Mouse (Mus musculus) left cerebral cortex, postnatal 25 days (tissue): ENCODE data around the gene Olfr284. TPM values are rescaled to one million over a fixed set of nuclear protein-coding genes. Genes with fewer than 3 reads are reported as not detected.
A peak's percentile ranks its signal among the peaks of the same experiment; 100 is the strongest.

ENCODE experiments used
- DNase-seq, 2 experiments: peaks; one replicate each; pipeline ENCODE4 v3.0.0; 2022; ENCODE audit warnings: low spot score in 2 of 2, mixed read lengths in 1 of 2
- intact Hi-C: fragments of 180-260 bp; cut with DNase I; formaldehyde crosslinking; loops from one replicate; pipeline ENCODE4 v1.15.1; 2025
- total RNA-seq, 2 experiments: library from RNA; stranded (reverse); gene quantifications; 2 replicates each; pipeline ENCODE4 v1.2.3; 2021

The Olfr284 gene
- total RNA-seq = not detected

DNA sequence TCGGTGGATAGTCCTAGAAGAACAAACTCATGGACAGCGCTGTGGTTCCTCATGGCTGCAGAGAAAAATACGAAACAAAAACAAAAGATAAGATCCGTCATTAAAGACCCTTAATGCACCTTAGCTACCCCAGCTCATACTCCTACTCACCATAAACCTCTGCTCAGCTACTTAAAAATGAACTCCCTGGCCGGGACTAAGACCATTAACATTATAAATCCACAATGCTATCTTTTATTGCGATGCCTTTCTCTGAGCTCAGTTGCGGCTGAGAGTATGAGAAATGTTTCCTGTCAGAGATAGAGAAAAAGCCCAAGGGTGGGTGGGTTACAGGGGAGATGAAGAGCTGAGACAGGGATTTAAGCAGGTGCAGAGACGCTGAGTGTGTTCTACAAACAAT, at the start of gene Olfr284:
Olfr284 (minus strand) TSS at position 101 of the 400 bp plus-strand sequence.
- intact Hi-C loops = no loop called here
- DNase-seq = no peak

DNA sequence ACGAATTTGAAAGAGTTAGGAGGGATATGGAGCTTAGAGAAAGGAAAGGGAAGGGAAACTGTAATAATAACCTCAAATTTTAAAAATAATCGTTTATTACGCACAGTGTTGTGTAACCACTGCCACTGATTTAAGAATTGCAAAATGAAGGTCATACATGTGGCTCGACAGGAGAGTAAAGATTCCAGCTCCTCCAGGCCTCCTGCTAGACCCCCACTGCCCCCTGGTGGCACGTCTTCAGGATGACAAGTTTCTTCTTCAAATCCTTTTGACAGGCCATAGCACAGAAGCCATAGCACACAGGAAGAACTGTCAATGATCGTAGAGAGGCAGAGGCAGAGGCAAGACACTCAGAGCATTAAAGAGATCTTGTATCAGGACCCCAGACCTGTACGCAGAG, 49.0 kb upstream of the Olfr284 start:
- DNase-seq = peak; percentile 60 to 78
- intact Hi-C loops = loop anchor here (2.0 kb wide), 1 partner anchor 209 kb away; no protein-coding TSS in a partner anchor

DNA sequence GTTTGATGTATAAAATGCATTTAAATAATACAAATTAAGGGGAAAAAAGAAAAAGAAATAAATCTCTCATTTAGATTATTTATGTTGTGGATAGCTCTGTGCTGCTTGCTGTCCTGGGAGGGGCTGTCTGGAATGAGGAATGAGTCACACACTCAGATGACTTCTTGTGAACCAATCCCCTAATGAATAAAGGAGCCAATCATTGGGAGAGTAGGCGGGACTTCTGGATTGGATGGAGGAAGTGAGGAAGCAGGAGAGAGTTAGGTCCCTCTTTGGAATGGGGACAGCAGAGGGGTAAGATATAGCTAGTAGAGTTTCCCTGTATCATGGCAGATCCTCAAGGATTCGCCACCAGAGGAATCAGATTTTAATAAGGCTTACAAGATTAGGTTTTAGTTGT, 46.8 kb upstream of the Olfr284 start:
- intact Hi-C loops = no loop called here
- no peak for DNase-seq

DNA sequence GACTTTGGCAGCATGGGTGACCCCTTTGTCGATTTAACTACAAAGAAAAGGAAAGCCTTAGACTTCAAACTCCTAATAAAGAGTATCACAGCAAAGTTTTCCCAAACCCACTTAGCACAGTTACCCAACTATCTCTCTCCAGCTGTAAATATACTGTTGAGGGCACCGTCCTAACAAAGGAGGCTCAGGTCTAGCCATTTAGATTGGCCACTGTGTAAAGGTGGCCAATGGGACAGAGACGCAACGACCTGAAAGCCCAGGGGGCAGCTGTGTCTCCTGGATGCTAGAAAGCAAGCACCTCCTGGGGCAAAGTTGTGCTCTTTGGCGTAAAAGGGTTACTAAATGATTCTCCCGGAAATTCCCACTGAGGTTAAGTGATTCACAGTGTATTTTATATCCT, 40.1 kb upstream of the Olfr284 start, which contains the start of gene Olfr283:
Olfr283 (minus strand) TSS at position 101 of the 400 bp plus-strand sequence.
- no peak for DNase-seq
- intact Hi-C loops = no loop called here

DNA sequence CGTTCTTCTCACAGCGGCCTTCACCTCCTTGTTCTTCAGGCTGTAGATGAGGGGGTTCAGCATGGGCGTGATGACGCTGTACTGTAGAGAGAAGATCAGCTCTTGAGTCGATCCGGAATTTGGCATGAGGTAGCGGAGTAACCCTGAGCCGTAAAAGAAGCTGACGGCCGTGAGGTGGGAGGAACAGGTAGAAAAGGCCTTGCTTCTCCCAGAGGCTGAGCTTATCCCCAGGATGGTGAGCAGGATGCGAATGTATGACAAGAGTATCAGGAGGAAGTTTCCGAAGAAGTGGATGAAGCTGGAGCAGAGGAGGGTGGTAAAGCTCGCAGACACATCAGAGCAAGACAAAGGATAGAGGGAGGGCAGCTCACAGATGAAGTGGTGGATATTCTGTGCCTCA, 37.4 kb upstream of the Olfr284 start:
- intact Hi-C loops = no loop called here
- DNase-seq = no peak

DNA sequence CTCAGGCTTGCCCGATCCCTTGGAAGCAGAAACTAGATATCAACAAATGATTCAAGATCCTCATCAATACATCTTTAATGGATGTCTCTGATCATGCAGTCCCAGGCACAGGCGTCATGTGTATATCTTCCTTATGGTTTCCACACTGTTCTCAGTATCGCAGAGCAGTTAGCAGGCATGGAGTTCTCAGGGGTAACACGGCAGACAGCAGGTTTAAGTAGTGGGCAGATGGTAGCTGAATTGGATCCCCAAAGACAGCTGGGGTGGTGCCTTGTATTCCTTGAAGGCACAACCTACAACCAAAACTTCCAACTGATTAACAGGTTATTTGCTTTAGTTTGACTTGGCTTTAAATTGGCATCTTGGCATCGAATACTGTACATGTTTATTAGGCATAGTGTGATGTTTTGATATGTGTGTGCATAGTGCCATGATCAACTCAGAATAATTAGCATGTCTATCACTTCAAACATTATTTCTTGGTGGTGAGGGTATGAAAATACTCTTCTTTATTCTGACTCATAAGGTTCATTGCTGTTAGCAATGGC, 23.5 kb downstream of the Olfr284 start, which contains the start of gene Olfr285:
Olfr285 (minus strand) TSS at position 177 of the 548 bp plus-strand sequence.
- DNase-seq = no peak
- intact Hi-C loops = no loop called here

DNA sequence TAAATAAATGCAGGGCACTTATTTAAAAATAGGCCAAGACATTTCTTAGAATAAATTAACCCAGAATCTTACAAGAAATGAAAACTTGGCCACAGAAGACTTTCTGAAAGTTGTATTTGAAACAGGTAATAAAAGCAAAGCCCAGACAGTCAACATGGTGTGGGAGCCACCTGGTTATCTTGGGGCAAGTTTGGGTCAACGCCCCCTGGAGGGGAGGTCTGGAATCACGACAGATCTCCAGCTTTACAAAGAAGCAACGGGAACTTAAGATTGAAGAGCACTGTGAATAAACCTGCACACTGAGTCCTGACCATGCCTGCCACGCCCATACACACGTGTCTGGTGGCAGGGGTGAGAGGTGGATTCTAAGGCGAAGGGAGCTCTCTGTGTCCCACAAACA, 25.1 kb downstream of the Olfr284 start:
- DNase-seq = no peak
- intact Hi-C loops = no loop called here

DNA sequence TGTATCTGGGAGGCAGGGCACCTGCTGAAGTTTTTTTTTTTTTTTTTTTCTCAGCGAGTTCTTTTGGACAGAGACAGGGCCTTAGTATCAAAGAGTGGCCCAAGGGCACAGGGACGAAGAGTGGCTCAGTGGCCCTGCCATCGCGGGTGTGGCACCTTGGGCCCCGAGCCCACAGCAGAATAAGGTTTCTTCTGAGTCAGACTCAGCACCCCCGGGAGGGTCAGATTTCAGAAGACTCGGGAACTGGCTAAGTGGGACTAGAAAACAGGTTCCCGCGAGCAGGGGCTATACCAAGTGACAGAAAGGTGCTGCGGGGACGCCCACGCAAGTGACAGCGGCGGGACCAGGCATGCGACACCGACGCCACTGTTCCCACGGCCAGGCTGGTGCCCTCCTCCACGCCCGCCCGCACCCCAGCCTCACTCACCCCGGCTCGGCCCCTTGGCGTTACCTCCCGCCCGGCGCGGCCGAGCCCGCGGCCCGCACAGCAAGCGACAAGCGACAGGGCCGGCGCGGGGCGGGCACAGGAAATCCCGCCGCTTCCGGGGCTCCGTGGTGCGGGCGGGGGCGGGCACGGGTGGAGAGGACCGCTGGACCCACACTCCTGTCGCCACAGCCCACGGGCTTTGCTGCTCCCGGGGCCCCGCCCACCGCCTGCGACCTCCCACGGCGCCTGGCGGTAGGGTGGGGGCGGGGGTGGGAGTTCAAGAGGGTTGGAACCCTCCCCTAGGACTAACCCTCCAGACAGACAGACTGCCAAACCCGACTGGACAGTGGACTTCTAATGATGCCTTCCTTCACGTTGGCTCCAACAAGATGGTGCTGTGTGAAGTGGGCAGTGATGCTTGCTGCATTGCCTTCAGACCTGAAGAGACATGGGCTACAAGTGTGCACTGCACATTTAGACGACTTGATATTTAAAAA, 44.9 kb downstream of the Olfr284 start, which contains the start of gene Zfp641:
Zfp641 (minus strand) TSS at position 534 of the 924 bp plus-strand sequence.
- peak; percentile 51 to 65 for DNase-seq
- intact Hi-C loops = loop anchor here (5.0 to 10.0 kb wide), 2 partner anchors 114 to 201 kb away; partner anchors contain the start of genes Pfkm and Senp1

DNA sequence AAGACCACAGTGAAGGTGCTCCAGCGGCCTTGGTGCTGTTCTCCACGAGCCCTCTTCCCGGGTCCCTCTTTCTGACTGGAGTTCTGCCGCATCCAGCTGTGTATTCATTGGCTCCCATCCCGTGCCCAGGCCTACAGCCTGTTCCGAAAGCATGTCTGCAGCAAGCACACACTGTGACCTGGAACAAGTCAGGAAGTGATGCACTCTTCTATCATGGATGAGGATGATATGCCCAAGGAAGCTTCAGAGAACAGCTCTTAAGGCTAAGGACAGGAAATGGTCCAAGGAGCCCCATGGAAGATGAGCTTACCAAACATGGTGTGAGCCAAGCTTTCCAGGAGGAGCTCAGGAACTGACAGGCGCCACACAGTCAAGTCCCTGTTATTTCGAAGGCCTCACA, 47.1 kb downstream of the Olfr284 start:
- intact Hi-C loops = loop anchor here (10.0 kb wide), 1 partner anchor 199 kb away; the partner anchor contains the start of genes Pfkm and Senp1
- no peak for DNase-seq

Other genes with a start within 250 kb of the Olfr284 start
- gene Pfkm, start 248.4 kb downstream of the Olfr284 start, total RNA-seq = 100 to 1,000 TPM; 398 to 408 TPM
- gene Senp1, start 247.2 kb downstream of the Olfr284 start, total RNA-seq = 10 to 100 TPM in 1 of 2 experiments, 1 to 10 TPM in 1; 9.6 to 12.5 TPM
- 10 to 100 TPM; 46.5 to 48.0 TPM for gene Asb8, start 175.4 kb downstream of the Olfr284 start, total RNA-seq
- gene Ccdc184, start 173.8 kb downstream of the Olfr284 start, total RNA-seq = 10 to 100 TPM; 18.8 to 21.1 TPM
- not detected for gene Olfr288, start 145.4 kb downstream of the Olfr284 start, total RNA-seq
- gene Gm44579, start 120.0 kb downstream of the Olfr284 start, total RNA-seq = not detected
- 1 to 10 TPM; 4.0 to 4.2 TPM for gene Olfr287, start 119.9 kb downstream of the Olfr284 start, total RNA-seq
- not detected for gene Olfr286, start 106.5 kb downstream of the Olfr284 start, total RNA-seq
- not detected for gene H1fnt, start 83.7 kb downstream of the Olfr284 start, total RNA-seq
- gene Zfp641, start 44.8 kb downstream of the Olfr284 start, total RNA-seq = 1 to 10 TPM; 5.6 to 5.7 TPM
- not detected for gene Olfr285, start 23.6 kb downstream of the Olfr284 start, total RNA-seq
- not detected for gene Olfr283, start 40.0 kb upstream of the Olfr284 start, total RNA-seq
- gene Olfr282, start 90.2 kb upstream of the Olfr284 start, total RNA-seq = not detected
- not detected for gene Olfr281, start 111.6 kb upstream of the Olfr284 start, total RNA-seq
- gene OR5BS1P, start 128.9 kb upstream of the Olfr284 start, total RNA-seq = not detected
- not detected for gene Lalba, start 141.7 kb upstream of the Olfr284 start, total RNA-seq
- not detected for gene Olfr279, start 151.4 kb upstream of the Olfr284 start, total RNA-seq
- 10 to 100 TPM; 58.1 to 62.6 TPM for gene Kansl2, start 193.3 kb upstream of the Olfr284 start, total RNA-seq
- 10 to 100 TPM; 45.5 to 45.9 TPM for gene Ccnt1, start 229.9 kb upstream of the Olfr284 start, total RNA-seq
- gene 4930415O20Rik, start 230.0 kb upstream of the Olfr284 start, total RNA-seq = not detected